Mouse (Mus musculus): ENCODE data around the gene Aldh1a1.
"Not testable (repeated sequence)": the region's sequence is repeated elsewhere in the genome, so short reads cannot be mapped to it uniquely, and the experiment has no call there.

The Aldh1a1 gene

DNA sequence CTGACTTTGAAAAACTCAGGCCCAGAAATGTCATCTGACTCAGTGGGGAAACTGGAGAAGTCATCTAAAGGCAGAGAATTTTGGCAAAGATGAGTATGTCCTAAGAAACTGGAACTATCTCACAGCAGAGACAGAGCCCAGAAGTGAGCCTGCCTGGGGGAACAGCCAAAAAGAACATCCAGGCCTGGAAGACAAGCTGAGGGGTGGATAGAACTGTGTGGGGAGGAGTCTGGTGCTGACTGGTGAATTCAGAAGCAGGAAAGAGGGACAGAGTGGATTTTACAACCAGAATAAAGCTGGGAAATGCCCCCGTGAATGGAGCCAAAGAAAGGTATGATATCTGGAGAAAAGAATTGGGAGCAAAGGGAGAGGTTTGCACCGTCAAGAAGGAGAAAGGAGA is at the start of gene Aldh1a1:
Aldh1a1 (plus strand) TSS at position 225 of the 400 bp plus-strand sequence.
- DNase-seq (ENCODE audit: low spot score in 2 of 2), result no peak

DNA sequence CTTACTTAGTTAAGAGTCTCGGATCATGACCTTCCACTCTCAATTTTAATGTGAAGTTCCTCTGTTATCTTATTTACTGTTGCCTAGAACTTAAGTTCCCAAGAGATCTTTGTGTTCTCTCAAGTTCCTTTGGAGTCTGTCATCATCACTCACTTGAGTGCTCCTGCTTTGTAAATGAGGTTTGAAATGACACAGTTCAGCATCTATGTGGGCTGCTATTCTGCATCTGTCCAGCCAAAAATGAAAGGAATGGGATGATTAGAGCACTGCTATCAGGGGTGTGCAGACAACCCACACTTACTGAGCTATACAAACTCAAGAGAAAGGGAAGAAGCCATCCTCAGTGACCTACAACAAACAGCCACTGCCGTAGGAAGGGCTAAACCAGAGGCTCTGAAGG is 44.7 kb upstream of the Aldh1a1 start:
- DNase-seq (ENCODE audit: low spot score in 2 of 2), result no peak

DNA sequence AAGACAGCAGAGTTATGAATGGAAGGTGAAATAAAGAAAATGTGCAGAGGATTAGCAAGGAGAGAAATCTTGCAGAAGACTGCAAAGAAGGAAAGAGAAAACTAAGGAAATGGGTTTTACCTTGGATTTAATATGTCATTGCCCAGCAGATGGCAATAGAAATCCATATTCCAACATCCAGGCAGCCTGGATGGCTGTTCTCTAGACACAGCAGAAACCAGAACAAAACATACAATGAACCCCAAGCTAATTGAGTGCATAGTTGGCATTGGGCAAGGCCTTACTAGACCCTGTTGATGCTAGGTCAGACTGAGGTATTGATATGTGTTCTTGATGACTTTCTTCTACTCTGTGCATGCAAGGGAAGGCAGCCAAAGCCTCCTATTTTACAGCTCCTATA is 43.0 kb upstream of the Aldh1a1 start:
- DNase-seq (ENCODE audit: low spot score in 2 of 2), result no peak

DNA sequence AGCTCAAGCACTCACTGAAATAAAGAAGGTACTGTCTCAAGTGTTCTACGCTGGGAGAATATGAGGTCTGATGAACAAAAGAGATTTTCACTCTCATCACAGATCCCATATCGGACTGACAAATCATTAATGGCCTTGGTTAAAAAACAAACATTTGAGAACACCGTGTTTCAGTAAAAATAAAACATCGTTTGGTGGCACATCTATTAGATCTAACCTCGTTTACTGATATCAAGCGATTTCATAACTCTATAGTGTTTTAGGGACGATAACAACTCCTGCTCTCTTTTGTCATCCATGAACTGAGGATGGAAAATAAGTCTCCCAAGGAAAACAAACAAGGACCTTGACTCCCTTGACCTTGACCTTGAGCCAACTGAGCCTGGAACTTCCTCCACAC is 41.5 kb upstream of the Aldh1a1 start:
- DNase-seq (ENCODE audit: low spot score in 2 of 2), result no peak

DNA sequence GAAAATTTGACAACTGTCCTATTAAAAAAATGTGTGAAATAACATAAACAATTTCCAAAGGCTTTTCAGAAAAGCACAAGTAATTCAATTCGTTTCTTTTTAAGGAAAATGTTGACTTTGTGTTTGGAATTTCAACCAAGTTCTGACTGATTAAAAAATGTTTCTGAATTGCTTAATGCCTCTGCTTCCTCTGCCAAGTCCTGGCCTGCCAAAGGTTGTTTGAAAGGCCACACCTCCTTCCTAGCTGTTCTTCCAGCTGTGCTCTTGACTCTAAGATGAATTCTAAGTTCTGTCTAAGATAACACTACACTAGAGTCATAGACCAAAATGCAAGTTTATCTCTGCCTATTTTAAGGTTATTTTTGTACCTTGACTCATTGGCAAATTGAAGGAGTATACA is 8.0 kb upstream of the Aldh1a1 start:
- no peak for DNase-seq (ENCODE audit: low spot score in 2 of 2)

DNA sequence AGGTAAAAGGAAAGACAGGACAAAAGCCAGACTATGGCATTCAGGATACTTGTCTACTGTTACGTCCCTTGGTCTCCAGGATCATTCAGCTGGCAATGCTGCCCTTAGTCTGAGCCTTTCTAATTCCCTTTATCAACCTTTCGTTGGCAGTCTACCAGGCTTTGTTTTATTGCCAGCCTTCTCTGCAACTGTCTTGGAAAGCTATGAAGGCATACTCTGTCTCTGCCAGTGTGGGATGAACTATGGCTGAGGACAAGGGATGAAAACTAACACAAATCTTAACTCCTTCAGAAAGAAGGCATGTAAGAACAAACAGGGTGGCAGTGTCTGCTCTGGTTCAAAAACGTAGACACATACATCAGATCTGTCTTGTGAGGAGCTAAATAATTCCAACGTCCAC is 565 bp upstream of the Aldh1a1 start:
- no peak for DNase-seq (ENCODE audit: low spot score in 2 of 2)

DNA sequence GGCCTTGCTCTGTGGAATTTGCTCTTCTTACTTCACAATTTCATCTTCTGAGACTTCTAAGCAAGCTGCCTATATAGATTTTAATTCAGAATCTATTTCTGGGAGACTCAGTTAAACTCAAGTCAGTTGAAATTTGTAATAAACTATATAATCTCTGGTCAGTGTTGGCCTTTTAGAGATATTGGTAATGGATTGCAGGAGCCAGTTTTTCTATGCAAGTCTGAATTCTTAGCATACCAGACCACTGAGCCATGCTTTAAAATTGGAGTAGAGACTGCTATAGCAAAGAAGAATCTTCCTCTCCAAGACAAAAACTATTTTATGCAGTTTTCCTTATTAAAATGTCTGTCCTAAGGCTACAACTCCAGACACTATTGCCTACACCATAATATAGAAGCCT is 4.0 kb downstream of the Aldh1a1 start:
- no peak for DNase-seq (ENCODE audit: low spot score in 2 of 2)

DNA sequence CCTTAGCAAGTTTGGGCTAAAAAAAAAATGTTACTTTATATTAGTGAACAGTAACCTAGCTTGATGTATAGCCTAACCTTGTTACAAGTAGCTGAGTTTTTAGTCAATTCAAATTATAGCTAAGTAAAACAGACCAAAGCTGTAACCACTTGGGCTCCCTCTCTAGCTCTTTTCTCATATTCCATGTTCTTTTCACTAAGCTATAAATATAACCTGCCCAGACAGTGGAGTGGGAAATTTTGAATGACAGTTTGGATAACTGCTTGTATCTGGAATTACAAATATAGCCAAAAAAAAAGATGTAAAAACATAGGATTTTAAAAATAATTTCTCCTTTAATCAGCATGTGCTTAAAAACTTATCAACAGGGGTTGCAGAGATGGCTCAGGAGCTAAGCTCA is 12.8 kb downstream of the Aldh1a1 start:
- DNase-seq (ENCODE audit: low spot score in 2 of 2), result no peak

DNA sequence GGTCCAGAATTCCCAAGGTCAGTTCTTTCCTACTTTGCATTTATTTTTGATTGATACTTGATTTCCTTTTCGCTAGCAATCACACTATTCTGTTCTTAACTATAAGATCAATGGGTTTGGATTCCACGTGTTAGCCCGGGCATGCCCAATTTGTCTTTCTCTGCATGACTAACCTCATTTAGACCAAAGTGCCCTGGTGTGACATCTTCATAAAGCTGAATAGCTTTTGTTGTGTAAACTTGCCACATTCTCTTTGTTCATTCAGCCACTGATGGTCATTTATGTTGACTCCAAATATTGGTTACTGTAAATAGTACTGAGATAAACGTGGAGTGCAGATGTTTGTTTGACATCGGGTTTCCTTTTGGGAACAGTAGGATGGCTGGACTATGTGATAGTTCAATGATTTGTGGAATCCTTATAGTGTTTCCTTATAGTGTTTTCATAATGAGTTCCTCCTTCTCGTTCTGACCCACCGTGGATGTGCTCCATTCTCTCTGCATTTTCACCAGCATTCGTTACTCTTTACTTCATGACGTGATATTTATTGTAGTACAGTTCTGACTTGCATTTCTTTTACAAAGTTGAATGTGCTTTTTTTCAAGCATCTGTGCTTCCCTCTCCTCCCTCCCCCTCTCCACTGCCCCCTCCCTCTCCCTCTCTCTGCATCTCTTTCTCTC is 14.6 kb downstream of the Aldh1a1 start:
- DNase-seq (ENCODE audit: low spot score in 2 of 2), result no peak

DNA sequence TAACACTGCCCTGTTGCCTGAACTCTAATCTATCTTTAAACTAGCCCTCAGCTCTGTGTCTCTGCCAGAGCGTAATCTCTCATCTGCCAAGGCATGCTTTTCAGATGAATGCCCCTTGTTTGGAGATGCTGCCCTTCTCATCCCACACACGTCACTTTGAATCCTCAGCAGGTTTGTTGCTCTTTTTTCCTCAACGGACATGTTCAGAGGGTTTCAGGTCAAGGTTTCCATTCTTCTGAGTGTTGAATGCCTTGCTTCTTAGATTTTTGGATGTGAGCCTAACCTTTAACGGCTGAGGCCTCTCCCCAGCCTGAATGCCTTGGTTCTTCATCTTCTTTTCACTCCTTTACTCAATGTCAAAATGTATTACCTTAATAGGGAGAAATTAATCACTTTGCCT is 16.1 kb downstream of the Aldh1a1 start:
- DNase-seq (ENCODE audit: low spot score in 2 of 2), result no peak

DNA sequence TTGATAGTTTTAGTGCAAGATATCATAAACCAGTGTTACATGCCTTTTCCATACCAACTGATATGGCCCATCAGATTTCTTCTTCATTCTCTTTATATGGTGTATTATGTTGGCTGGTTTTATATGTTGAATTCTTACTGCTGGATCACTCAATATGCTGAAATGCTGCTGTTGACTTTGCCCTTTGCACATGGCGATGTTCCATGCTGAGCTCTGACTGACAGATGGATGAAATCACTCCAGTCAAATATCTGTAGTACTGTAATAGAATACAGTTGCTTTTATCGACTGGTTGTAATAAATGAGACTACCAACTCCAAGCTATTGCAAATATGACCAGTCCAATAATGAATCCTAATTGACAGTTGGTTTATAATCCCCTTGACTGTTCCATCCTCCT is 19.5 kb downstream of the Aldh1a1 start:
- DNase-seq (ENCODE audit: low spot score in 2 of 2), result no peak

DNA sequence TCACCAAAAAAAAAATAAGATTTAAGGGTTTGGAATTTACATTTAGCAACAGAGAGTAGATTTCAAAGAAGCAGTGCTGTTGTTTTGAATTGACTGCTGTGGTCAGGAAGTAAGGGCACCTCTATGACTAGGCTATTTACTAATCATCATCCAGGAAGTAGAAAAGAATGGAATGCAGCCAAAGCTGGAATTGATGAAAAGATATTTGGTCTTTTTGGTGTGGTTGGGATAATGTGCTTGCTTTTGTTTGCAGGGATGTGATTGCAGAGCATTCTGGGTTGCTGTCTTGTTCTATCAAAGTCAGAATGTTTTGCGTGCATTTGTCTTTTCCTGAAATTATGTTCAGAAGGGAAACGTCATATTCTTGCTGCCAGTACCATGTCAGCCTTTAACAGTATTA is 20.7 kb downstream of the Aldh1a1 start:
- no peak for DNase-seq (ENCODE audit: low spot score in 2 of 2)

DNA sequence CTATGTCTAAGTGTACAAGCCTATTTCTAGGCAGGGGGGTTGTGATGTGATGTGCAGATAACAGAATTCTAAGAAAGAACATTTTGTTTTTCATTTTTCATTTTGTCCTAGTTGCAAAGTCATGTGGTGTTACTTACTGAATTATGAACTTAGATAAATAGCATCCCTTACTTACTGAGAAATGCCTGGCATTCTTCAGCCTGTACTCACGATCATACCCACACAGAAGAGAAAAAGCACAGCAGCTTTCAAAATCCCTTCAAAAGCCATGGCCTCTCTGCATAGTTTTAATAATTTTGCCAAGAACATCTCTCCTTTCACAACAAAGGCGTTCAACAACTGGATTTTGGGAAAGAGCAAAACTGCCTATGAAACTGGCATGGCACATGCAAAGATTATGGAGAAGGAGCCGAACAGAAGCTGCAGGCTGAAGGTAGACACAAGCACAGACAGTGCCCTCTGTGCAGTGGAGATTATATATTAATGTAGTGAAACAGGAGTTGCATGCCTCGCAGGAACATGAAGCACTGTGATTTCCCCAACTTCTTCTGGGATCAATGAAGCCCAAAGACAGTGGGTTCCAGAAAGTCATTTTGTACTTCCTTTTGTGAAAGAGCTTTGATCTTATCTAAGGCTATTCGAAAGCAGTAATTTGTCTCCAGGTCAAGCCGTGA is 21.3 kb downstream of the Aldh1a1 start:
- DNase-seq (ENCODE audit: low spot score in 2 of 2), result no peak

DNA sequence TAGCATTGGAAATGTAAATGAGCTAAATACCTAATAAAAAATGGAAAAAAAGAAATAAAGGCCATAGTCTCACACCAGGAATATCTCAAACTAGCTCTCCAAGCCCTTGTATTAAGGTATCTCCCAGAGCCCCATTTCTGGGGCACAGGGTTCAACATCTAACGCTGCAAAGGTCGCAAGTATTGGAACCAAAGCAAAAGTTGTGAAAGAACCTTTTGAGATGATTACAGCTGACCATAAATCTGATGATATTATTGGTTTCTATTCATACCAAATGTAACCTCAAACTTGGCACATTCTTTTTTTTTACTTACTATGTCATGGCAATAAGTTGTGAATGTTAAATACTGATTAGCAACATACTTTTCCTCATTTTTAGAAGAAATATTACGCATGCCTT is 24.0 kb downstream of the Aldh1a1 start:
- DNase-seq (ENCODE audit: low spot score in 2 of 2), result no peak

DNA sequence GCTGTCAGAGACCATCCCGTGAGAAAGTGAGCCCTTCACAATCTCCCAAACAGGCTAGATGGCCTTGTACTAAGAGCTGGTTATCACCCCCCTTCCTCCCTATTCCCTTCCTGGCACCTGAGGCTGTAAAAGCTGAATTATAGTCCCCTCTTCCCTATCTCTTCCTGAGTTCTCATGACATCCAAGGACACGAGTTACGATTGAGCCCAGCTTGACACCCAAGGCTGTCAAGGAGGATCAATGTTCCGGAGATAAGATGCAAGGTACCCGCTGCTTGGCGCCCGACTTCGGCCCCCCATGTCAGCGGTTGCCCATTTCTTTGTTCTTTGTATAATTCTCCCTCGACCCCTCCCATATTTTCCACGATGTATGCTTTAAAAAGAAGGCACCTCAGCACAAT is 36.6 kb downstream of the Aldh1a1 start:
- DNase-seq (ENCODE audit: low spot score in 2 of 2), result not testable (repeated sequence)

DNA sequence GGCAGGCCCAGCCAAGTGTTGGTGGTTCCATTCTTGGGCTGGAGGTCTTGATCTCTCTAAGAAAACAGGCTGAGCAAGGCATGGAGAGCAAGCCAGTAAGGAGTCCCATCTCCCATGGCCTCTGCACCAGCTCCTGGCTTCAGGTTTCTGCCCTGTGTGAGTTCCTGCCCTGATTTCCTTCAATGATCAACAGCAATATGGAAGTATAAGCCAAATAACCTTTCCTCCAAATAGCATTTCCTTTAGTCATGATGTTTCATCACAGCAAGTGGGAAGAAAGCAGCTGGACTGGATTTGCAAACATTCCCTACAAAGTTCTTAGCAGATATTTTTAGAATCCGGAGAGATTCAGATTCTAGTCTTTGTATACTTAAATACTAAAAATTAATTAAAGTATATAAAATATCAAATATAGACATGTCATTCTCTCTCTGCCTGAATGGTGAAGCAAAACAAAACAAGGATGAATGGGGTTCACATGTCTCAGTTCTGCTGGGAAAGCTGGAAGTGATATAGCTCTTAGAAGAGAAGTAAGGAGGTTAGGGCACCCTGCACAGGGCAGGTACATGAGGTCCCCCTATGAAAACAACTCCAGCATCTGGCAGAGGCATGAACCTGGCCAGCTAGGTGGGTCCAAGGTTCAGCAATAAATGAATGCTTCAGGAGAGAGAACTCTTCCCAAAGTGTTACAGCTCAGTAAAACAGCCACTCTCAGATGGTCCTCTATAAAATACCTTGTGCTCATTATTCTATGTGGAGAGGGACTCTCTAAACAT is 37.6 kb downstream of the Aldh1a1 start:
- no peak for DNase-seq (ENCODE audit: low spot score in 2 of 2)

DNA sequence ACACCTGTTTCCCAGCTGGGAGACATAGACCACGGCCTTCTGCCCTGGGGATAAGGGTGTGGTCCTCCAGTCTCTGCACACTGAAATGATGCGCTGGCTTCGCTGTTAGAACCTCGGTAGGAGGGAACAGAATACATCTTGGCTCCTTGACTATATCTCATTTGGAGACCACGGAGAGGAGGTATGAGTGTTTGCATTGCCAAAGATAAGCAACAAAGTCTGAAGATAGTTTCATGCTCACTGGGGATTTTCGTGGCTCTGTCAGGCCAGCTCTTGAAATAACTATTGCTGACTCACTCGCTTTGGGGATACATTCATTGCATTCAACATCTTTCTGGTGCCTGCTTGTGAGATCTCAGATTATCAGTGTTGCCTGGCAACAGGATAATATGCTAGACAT is 44.0 kb downstream of the Aldh1a1 start:
- DNase-seq (ENCODE audit: low spot score in 2 of 2), result no peak

DNA sequence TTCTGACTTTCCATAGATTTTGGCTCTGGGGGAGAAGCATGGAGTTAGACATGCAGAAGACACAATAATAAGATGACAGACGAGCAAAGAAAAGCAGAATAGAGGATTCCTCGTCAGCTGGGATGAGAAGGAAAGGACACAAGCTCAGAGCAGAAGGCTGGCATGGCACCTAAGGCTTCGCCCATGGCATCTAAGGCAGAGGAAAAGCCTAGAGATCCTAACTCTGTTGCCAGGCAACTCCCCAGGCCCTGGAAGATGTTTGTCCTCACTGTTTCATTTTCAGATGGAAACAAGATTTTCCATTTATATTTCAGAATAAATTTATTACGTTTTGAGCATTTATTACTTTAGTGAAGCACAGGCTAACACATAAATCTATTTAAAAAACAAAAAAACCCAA is 48.5 kb downstream of the Aldh1a1 start:
- DNase-seq (ENCODE audit: low spot score in 2 of 2), result no peak

DNA sequence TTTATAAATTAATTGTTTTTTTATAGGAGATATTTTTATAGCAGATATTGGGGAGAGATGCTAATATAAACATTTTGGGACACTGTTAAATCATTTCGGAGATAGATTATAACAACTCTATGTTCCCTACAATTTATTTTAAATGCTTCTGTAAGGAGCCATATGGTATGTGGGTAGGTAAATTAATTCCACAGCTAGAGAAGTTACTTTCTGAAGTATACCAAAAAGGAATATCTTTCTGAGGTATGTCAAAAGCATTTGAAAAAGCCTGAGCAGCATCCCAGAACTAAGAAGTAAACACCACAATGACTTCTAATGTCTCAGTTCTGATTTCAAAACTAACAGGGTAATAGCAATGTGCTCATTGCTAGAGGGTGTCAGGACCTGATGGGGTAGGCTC is 49.4 kb downstream of the Aldh1a1 start:
- DNase-seq (ENCODE audit: low spot score in 2 of 2), result no peak

DNA sequence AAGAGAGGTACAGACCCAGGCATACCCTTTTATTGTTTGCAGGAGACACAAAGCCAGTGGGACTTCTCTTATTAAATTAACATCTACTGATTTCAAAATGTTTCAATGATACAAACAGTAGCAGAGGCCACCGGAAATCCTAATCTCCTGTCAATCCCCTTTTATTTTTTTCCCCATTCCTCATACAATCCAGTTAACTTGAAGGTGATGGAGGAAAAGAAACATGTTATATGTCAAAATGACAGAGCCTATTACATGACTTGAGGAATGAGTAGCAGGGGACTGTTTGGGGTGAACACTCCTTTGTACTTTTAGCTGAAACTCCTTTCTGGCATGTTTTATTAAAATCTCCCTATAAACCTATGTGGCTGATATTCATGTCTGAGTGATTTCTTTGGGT is 51.3 kb downstream of the Aldh1a1 start:
- DNase-seq (ENCODE audit: low spot score in 2 of 2), result no peak

DNA sequence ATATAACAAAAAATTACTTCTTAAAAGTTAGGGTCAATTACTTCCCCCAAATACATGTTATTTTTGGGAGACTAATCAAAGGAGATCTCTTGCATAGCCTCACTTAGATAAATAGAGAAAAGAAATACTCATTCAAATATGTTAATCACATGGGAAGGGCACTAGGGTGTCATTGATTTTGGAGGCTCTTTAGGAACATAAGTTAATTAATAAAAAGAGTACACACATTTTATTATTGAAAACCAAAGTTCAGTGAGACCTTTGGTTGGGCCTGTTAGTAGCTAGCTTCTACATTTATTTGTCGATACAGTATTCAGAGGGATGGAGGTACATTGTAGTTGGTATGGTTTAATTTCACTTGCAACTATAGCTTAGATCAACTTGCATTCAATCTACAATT is 52.4 kb downstream of the Aldh1a1 start:
- no peak for DNase-seq (ENCODE audit: low spot score in 2 of 2)

DNA sequence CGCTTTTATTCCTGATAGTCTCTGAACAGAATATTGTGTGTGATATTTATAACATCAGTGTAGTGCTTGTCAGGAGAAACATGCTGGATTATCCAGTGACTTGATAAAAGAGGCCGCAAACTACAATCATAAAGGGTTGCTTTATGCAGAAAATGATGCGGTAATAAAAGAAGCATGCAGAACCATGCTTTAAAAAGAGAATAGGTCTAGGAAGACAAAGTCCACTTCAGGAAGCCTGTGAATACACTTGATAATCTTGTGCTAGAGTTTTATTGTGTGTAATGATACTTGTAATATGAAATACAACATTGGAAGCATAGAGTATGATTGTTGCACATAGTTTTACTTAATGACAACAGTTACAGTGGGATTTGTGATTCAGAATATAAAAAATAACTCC is 54.5 kb downstream of the Aldh1a1 start:
- no peak for DNase-seq (ENCODE audit: low spot score in 2 of 2)

DNA sequence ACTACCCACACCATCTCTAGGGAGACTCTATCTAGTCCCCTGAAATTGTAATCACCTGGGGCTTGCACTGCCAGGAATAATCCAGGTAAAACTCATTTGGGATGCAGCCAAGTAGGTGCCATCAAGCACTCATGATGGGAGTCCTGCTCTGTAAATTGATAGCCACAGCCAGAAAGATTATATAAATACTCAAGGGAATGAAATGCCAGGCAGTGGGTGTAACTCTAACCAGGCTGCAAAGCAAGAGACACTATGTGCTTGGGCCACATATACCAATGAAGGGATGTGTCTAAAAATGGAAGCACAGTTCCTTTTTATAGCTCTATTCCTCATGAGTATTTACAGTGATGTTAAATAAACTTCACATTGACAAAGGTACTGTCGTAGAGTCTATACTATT is 56.9 kb downstream of the Aldh1a1 start:
- DNase-seq (ENCODE audit: low spot score in 2 of 2), result no peak

All from spleen, postnatal 10 days (tissue).